Mouse (Mus musculus) c-Kit-negative CD71-positive TER-119-positive erythroid progenitor cells, embryonic 14.5 days (primary cell): ENCODE results near the gene Traf4.

ENCODE experiments used
- DNase-seq: peaks from one replicate; pipeline ENCODE4 v3.0.0-alpha.2; 2013; ENCODE audit warnings: low read depth, low spot score

Traf4 gene

DNA sequence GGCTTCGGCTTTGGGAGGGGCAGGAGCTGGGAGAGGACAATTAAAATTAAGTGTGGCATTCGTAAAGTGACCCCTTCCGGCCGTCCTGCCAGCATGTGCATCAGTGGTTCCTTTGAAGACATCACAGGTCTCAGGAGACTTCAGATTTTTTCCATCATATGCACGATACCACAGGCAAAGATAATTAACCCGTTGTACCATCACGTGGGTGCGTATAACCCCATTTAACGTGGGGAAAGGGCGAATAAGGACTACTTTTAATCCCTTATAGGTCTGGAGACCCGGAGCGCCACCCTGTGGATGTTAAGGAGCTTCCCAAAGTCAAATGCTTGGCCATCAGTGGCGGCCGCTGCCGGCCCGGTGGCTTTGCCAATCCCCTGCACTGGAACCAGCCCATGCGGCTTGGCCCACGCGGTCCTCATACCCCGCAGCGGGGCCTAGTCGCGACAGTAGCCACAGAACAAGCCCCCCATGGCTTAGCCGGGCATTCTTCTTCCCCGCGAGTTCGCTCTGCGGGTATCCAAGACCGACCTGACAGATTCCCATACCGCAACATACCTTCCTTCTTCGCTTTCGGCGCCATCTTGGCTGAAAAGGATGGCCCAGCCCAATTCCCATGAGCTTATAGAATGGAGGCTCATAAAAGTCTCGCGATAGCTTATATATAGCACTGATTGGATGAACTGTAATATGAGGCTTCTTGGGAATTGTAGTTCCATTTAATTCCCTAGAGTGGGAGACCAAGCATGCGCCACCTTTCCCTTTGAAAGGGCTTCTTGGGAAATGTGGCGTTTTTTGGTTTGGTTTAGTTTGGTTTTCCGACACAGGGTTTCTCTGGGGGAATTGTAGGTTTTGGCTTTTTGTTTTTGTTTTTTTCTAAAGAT, 17.8 kb upstream of the Traf4 start, which contains the start of gene Rpl23a:
TSS of gene Rpl23a (minus strand) at position 624 of the 884 bp plus-strand sequence.
- peak; percentile 81 for DNase-seq

DNA sequence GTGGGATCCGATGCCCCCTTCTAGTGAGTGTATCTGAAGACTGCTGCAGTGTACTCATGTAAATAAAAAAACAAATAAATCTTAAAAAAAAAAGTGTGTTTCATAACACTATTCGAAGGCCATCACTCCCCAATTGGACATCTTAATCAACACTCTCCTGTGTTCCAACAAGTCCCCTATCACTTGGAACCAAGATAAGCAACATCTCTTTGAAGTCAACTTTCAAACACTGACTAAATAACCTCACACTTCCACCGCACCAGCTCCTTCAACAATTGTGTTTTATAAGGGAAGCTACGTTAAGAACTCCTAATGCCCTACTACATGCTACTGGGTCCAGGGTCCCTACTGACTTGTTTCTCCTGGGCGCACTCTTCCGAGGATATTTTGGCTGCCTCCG, 17.1 kb upstream of the Traf4 start:
- DNase-seq: no peak

DNA sequence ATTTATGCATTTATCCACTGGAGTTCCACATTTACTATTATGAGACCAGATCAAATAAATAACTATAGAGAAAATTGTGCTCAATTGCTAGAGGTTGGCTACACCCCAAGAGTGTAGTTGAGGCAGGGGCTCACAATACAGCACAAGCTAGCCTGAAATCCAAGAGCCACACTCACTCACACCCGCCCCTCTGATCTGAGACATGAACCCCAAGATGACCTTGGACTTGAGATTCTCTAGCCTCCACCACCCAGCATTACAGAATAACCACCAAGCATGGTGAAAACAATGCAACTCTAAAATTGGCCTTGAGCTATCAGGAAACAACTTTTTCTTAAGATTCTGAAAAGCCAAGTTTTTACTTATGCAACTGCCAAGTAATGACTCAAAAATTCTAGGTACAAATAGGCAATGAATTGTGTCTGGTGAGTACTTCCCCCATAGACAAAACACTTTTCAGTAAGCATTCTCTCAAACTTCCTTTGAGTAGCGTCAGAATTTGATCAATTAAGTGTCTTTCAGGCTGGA, 16.5 kb upstream of the Traf4 start:
- no peak for DNase-seq

DNA sequence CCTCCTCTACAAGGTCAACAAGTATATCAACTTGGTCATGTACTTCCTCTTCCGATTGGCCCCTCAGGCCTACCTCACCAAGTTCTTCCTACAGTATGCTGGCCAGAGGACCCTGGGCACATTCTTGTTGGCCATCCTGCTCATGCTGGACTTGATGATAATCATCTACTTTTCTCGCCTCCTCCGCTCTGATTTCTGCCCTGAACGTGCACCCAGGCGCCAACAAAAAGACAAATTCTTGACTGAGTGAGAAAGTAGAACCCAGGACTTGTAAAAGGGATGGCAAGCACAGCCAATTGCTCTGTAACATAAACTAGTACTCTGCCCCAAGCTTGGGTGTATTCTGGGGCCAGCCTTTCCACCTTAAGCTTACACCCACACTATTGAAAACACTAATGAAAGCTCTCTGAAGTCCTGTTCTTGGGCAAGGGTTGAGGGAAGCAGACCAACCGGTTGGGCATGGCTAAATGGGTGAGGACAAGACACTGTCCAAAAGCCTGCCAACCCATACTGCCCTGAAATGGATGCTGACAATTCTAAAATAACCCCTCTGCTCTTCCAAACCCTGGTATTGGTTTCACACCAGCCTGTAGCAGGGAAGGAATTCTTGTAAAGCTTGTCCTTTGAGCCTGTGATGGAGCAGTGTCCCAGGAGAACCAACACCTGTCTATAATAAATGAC, 14.8 kb upstream of the Traf4 start:
- no peak for DNase-seq

DNA sequence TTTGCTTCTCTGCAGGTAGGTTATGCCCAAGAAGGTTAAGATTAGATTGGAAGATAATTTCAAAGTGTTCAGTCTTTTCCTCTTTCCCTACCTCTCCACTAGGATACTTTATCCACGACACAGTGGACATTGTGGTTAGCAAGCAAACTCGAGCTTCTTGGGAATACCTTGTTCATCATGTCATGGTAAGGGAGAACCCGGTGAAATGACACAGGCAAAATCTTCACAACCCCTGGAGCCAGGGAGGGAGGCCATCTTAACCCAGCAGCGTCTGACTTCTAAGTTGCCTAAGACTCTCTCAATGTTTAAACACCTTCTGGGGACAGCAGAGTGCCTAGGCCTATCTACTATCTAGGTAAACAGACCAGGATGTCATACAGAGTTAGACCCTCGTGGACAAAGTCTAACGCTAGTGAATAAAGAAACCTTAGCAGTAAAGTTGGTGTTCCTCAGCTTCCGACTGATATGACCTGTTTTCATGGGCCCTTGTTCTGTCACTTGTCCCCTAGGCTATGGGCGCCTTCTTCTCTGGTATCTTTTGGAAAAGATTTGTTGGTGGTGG, 14.1 kb upstream of the Traf4 start:
- DNase-seq: no peak

DNA sequence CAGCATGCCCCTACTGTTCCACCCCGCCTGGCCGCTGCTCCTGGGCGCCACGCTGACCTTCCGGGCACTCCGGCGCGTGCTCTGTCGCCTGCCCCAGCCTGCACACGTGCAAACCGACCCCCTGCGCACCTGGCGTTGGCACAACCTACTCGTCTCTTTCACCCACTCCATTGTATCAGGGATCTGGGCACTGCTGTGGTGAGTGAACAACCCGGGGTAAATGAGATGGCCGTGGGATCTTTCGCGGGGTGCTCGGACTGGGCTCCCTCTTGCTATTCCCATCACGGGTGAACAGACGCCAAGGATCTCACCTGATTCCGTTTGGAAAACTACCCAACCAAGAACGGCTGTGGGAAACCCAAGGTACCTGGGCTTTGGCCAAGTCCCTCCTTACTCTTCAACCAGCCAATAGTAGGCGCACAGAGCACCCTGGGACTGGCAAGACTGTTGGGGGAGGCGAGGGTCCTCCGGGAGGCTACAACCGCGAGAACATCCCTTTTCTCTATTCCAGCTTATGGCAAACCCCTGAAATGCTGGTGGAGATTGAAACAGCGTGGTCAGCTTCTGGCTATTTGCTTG, 13.6 kb upstream of the Traf4 start:
- no peak for DNase-seq

DNA sequence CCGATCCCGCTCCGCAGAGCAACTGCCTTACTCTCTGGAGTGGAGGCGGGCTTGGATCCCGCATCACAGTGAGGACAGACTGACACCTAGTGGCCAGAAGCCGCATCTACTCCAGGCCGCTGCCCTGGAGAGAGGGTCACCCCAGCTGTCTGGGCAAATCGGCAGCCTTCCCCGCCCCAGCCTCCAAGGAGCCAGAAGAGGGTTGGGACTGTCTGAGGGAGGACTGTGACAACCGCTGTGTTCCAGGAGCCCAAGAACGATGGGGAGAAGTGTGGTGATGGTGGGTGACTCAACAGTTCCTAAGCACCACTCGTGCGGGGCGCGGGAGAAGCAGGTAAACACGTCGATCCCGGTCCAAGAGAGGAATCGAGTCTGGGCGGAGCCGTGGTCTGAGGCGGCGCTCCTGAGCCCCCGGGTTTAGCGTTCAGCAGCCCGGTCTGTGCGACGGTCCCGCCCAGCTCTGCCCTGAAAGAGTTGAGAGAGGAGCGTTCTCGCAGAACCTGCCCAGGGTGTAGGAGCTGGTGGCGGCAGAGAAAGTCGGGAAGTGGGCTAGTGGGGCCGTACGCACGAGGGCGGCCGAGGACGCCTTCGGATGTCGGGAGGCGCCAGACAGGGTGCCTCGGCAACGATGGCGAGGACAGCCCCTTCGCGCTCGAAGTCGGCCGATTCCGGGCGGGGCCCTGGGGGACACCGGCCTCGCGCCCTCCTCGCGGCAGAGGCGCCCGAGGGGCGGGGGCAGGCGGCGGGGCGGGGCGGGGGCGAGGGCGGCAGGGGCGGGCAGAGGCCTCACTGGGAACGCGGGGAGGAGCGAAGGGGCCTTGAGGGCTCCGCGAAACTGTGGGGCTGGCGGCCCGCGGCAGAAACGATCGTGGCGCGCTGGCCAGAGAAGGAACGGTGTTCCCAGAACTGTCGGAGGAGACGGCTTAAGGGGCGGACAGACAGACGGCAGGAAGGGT, 12.8 kb upstream of the Traf4 start:
- DNase-seq: peak; percentile 93

DNA sequence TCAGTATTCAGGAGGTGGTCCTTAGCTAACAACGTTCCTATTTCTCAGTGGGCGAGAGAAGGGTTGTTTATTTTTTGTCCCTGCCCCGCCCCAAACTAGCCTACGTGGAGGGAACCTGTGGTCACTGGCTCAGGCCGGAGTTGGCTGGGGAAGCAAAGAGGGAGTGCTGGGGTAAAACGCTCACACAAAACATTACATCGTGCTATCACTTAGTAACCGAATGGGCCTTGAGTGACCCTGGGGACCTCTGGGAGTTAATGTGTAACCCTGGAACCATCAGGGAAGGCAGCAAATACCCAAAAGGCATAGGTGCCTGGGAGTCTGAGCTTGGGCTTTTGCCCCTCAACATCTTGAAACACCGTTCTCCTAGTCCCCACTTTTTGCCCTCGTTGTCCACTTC, 12.0 kb upstream of the Traf4 start:
- DNase-seq: no peak

DNA sequence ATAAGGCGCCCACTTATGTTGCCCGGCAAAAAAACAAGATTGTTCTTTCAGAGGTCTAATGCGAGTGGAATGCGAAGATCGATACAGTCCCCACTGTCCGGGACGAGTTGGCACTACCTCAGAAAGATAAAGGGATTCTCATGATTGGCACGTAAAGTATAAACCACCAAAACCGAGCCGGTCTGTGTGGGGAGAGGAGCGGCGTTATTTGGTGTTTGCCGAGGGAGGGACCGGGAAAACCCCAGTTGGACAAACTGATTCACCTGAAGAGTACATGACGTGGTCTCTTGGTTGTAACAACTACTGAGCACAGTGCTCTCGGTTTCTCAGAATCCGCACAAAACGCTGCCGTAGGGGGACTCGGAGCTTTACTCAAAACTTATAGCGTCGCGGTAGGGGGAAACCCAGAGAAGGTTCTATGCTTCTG, 11.5 kb upstream of the Traf4 start:
- no peak for DNase-seq

DNA sequence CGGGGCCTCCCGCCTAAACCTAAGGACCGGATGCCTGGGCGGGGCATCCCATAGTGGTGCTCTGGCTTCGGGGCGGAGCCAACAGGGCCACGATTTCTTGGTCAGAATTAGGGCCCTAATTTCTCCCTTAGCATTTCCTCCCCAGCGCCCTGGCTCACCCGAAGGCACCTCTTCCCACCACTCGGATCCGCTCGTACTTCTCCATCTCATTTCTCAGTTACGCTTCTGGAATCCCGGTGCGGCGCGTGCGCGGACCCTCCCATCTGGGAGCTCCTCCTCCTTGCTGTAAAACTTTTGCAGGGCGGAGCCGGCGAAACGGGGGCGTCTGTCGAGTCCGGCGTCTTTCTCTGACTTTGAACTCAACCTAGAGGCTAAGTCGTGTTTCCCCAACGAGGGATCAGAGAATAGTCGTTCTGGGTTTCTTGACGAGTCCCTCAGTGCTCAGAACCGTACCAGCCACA, 11.0 kb upstream of the Traf4 start, which contains the start of the genes Nek8 and Tlcd1:
TSS of gene Nek8 (minus strand) at position 274 of the 461 bp plus-strand sequence.
TSS of gene Tlcd1 (plus strand) at position 310 of the 461 bp plus-strand sequence.
- DNase-seq: peak; percentile 83

DNA sequence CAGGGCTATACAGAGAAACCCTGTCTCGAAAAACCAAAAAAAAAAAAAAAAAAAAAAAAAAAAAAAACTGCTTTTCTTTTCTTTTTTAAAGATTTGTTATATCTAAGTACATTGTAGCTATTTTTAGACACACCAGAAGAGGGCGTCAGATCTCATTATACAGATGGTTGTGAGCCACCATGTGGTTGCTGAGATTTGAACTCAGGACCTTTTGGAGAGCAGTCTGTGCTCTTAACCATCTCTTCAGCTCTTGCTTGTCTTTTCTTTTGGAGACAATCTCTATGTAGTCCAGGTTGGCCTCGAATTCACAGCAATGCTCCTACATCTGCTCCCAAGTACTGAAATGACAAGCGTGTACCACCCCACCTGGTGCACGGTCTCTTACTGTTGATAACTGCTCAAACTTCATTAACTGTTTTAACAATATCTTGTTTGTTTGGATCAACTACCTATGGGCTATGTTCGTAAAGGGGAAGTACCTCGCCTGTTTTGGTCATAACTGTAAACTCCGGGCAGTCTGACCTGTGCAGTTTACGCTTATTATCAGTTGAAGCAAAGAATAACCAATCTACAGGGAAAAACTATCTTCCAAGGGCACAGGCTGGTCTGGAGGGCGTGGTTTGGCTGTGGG, 10.5 kb upstream of the Traf4 start:
- peak; percentile 95 for DNase-seq

DNA sequence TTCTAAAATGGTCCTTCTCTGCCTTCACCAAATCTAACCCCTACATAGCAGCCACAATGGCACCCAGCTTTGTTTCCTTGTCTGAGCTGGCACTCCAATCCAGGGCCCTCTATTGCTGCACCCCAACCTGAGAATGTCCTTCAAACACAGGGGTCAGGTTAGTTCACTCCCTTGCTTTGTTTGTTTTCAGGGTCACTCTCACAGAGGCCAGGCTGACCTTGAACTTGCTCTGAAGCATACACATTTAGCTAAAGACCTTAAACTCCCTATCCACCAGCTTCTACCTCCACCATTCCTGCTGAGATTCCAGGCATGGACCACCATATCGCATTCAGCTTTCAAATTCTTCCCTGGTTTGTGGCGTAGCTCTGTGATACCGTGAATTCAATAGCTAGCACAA, 9.1 kb upstream of the Traf4 start:
- DNase-seq: no peak

DNA sequence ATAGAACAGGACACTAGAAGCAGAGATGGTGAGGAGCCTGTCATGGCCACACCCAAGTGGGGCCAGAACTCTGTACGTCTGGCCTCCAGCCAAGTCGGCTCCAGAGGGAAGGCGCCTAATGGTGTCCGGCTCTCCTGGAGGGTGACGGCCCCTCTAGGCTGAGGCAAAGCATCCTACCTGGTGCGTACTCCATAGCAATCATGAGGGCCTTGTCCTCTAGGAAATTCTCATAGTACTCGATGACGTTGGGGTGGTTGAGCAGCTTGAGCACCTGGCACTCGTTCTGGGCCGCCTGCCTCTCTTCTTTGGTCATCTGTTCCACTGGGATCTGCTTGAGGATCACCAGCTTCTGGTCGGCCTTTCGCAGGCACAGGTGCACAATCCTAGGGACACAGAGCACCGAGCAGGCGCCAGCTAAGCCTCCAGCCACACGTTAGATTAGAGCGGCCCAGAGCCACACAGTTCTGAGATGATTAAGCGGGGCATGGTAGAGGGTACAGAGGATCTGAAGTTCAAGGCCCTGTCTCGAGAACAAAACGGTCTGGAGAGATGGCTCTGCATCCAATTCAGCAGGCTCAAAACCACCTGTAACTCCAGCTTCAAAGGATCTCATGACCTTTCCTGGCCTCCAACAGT, 7.5 kb upstream of the Traf4 start:
- no peak for DNase-seq

DNA sequence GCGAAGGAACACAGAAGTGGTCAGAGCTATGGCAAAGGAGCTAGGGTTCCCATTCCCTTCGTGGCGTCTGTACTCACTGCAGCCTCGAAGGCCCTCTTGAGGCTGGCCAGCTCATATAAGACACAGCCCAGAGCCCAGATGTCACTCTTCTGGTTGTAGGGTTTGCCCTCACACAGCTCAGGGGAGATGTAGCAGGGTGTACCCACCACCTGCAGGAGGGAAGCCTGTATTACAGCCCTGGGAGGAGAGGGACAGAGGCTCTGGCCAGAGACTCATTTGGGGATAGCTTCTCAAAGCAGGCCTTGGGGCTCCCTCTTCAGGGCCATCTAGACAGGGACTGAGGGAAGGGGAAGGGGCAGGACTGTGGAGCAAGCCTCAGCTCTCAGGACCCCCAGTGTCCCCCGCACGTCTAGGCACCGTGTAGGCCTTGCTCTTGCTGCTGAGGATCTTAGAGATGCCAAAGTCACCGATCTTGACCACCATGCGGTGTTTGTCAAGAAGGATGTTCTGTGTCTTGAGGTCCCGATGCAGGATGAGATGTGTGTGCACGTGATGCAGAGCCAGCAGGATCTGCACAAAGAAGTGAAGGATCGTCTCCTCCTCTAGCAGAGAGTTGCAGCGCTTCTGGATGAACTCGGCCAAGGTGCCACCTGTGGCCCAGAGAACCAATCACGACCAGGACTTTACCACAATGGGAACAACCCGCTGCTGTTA, 6.8 kb upstream of the Traf4 start:
- DNase-seq: no peak

DNA sequence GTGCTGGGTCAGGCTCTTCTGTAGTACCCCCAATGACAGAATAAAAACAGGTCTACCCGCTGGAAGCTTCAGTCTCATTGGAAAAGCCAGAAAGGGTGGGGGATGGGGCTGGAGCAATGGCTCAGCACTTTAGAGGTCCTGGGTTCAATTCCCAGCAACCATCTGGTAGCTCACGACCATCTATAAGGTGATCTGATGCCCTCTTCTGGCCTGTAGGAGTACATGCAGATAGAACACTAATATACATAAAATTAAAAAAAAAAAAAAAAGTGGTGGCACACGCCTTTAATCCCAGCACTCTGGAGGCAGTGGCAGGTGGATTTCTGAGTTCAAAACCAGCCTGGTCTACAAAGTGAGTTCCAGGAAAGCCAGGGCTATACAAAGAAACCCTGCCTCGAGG, 5.9 kb upstream of the Traf4 start:
- DNase-seq: no peak

DNA sequence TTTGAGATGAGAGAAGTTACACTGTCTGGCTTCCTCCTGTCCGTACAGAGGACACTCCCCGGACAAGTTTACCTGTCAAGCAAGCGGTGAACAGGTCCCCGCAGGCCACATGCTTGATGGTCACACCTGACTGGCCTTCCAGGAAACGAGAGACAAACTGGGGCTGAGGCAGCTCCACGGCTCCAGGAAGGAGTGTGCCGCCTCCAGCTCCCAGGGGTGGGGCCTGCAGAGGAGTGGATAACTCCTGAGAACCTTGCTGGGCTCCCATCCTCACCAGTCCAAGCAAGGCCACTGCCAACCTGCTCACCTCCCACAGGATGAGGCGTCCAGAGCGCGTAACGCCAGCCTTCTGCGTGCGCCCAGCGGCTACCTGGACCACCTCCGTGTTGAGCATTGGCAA, 4.9 kb upstream of the Traf4 start:
- no peak for DNase-seq

DNA sequence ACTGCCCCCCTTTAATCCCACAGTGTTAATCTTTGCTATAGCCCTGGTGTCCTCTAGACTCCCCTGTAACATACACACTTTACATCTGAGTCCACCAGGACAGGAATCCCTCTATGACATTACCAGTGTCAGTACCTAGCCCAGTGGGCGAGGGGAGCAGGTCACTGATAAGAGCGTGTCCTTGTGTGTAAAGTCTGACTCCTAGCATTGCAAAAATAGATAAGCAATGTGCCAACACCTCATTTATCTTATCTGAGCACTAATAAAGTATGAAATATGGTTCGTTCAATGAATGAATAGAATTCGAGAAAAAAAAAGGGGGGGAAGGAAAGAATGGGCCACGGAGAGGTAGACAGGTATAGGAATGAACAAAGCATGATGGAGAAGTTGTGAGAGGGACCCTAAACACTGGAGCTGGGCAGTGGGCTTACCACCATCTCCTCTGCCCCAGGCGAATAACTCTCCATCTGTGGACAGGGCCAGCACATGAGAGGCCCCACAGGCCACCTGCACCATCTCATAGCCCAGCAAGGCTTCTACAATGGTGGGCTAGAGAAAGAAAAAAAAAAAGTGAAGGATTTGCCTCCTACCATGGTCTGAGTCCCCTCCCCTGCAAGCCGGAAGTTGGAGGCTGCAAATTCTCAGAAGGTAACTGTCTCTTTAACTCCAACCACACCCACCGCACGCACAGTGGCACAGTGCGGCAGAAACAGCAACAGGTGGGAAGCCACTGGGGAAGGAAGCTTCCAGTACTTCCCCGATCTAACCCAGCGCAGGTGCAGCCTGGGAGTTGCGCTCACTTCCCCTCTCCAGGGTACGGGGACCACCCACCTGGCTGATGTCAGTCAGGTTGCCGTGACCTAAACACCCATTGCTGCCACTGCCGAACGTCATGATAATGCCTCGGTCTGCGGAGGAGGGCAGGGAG, 3.4 kb upstream of the Traf4 start:
- DNase-seq: no peak
